Mouse (Mus musculus): ENCODE measurements around the gene Marcksl1. TPM values are rescaled to one million over a fixed set of nuclear protein-coding genes. Genes with fewer than 3 reads are reported as not detected.
A peak's percentile ranks its signal among the peaks of the same experiment; 100 is the strongest.
"Not testable (repeated sequence)": the region's sequence is repeated elsewhere in the genome, so short reads cannot be mapped to it uniquely, and the experiment has no call there.

Gene Marcksl1
- polyA plus RNA-seq, 1 experiment from 2014 or later = 1,538 TPM

- ATAC-seq (ENCODE audit: insufficient number of reproducible peaks, insufficient read depth, low FRiP score, low TSS enrichment, low read depth) = no peak
- 0 out of 2 replicates have a peak overlapping the region, but pooled peaks have one; percentile 5 for H3K4me2 ChIP-seq
- peaks cover 19% of the 10 kb centered on the region for H3K36me3 ChIP-seq
- H3K9me3 ChIP-seq = no peaks in the 10 kb centered on the region
- no peaks in the 10 kb centered on the region for H3K27me3 ChIP-seq
- WGBS = 64% methylated on average over 6 of the region's 6 CpGs
- no peak overlapping the region for H3K4me3 ChIP-seq (replicated peaks)
- H3K4me1 ChIP-seq (replicated peaks) = peaks cover 43% of the 10 kb centered on the region
- H3K9ac ChIP-seq (replicated peaks) = no peak overlapping the region; the same call in 1 of the 2 replicates
- peak overlapping the region; percentile 56; the same call in 1 of the 2 replicates for H3K27ac ChIP-seq
Observed at GRCm38 (mm10) chr4:129511413-129512096, 1.8 kb upstream of the Marcksl1 start.

GRCm38 (mm10) chr4:129513891-129514290 is 510 bp downstream of the Marcksl1 start:
- Histone ChIP-seq H3K36me3 (peaks cover 42% of the 10 kb centered on the region), H3K27ac (peak overlapping the region; percentile 98), H3K4me1 (replicated peaks) (peaks cover 45% of the 10 kb centered on the region), H3K4me2 (peak overlapping the region; percentile 94), H3K4me3 (replicated peaks) (peak overlapping the region; percentile 100), H3K9me3 (no peaks in the 10 kb centered on the region), H3K9ac (replicated peaks) (peak overlapping the region; percentile 100), H3K27me3 (no peaks in the 10 kb centered on the region)
- 0 out of 2 replicates have a peak, but pooled peaks have one; percentile 14 for ATAC-seq (ENCODE audit: insufficient number of reproducible peaks, insufficient read depth, low FRiP score, low TSS enrichment, low read depth)
- WGBS = 0% methylated on average over 29 of the region's 57 CpGs

- Histone ChIP-seq H3K4me3 (replicated peaks) (peak overlapping the region; percentile 100), H3K27ac (peak overlapping the region; percentile 98), H3K4me1 (replicated peaks) (peaks cover 43% of the 10 kb centered on the region), H3K9me3 (no peaks in the 10 kb centered on the region), H3K36me3 (peaks cover 48% of the 10 kb centered on the region), H3K27me3 (no peaks in the 10 kb centered on the region), H3K4me2 (peak overlapping the region; percentile 94), H3K9ac (replicated peaks) (peak overlapping the region; percentile 100)
- ATAC-seq (ENCODE audit: insufficient number of reproducible peaks, insufficient read depth, low FRiP score, low TSS enrichment, low read depth) = peak; percentile 7; the same call in 1 of the 2 replicates
- WGBS = under 1% methylated on average over 34 of the region's 35 CpGs
Observed at GRCm38 (mm10) chr4:129514300-129514898, 1.0 kb downstream of the Marcksl1 start.

- no peak overlapping the region for H3K4me3 ChIP-seq (replicated peaks)
- peak overlapping the region; percentile 56; the same call in 1 of the 2 replicates for H3K27ac ChIP-seq
- H3K9ac ChIP-seq (replicated peaks) = no peak overlapping the region
- H3K9me3 ChIP-seq = no peaks in the 10 kb centered on the region
- ATAC-seq (ENCODE audit: insufficient number of reproducible peaks, insufficient read depth, low FRiP score, low TSS enrichment, low read depth) = no peak
- H3K36me3 ChIP-seq = peaks cover 73% of the 10 kb centered on the region
- peaks cover 30% of the 10 kb centered on the region for H3K4me1 ChIP-seq (replicated peaks)
- WGBS = 42% methylated on average over 2 of the region's 2 CpGs
- H3K4me2 ChIP-seq = 0 out of 2 replicates have a peak overlapping the region, but pooled peaks have one; percentile 13
- no peaks in the 10 kb centered on the region for H3K27me3 ChIP-seq
Observed at GRCm38 (mm10) chr4:129516925-129517324, 3.5 kb downstream of the Marcksl1 start.

- Histone ChIP-seq H3K4me3 (replicated peaks) (no peak overlapping the region), H3K27me3 (no peaks in the 10 kb centered on the region), H3K9me3 (no peaks in the 10 kb centered on the region), H3K27ac (no peak overlapping the region), H3K4me1 (replicated peaks) (peaks cover 19% of the 10 kb centered on the region), H3K36me3 (peaks cover 89% of the 10 kb centered on the region), H3K9ac (replicated peaks) (no peak overlapping the region), H3K4me2 (no peak overlapping the region)
- ATAC-seq (ENCODE audit: insufficient number of reproducible peaks, insufficient read depth, low FRiP score, low TSS enrichment, low read depth) = no peak
- 90% methylated on average over 8 of the region's 8 CpGs for WGBS
Observed at GRCm38 (mm10) chr4:129518519-129518918, 5.1 kb downstream of the Marcksl1 start.

- Histone ChIP-seq H3K4me1 (replicated peaks) (no peaks in the 10 kb centered on the region), H3K9me3 (no peaks in the 10 kb centered on the region), H3K9ac (replicated peaks) (no peak overlapping the region), H3K36me3 (peaks cover 93% of the 10 kb centered on the region), H3K4me2 (no peak overlapping the region), H3K27ac (no peak overlapping the region), H3K4me3 (replicated peaks) (no peak overlapping the region), H3K27me3 (no peaks in the 10 kb centered on the region)
- WGBS = 95% methylated on average over 5 of the region's 5 CpGs
- no peak for ATAC-seq (ENCODE audit: insufficient number of reproducible peaks, insufficient read depth, low FRiP score, low TSS enrichment, low read depth)
Observed at GRCm38 (mm10) chr4:129525338-129525737, 12.0 kb downstream of the Marcksl1 start.

- no peak for ATAC-seq (ENCODE audit: insufficient number of reproducible peaks, insufficient read depth, low FRiP score, low TSS enrichment, low read depth)
- Histone ChIP-seq H3K9me3 (no peaks in the 10 kb centered on the region), H3K4me2 (no peak overlapping the region), H3K27me3 (no peaks in the 10 kb centered on the region), H3K27ac (no peak overlapping the region), H3K36me3 (peaks cover 93% of the 10 kb centered on the region), H3K4me1 (replicated peaks) (no peaks in the 10 kb centered on the region), H3K9ac (replicated peaks) (no peak overlapping the region), H3K4me3 (replicated peaks) (no peak overlapping the region)
- WGBS = 92% methylated on average over 3 of the region's 3 CpGs
Observed at GRCm38 (mm10) chr4:129525889-129526288, 12.5 kb downstream of the Marcksl1 start.

- H3K36me3 ChIP-seq = peaks cover 91% of the 10 kb centered on the region
- not testable (repeated sequence) for ATAC-seq (ENCODE audit: insufficient number of reproducible peaks, insufficient read depth, low FRiP score, low TSS enrichment, low read depth); H3K4me1 ChIP-seq (replicated peaks); H3K9ac ChIP-seq (replicated peaks); H3K27ac ChIP-seq; H3K9me3 ChIP-seq; H3K4me3 ChIP-seq (replicated peaks); H3K27me3 ChIP-seq; H3K4me2 ChIP-seq
- WGBS = 94% methylated on average over 6 of the region's 6 CpGs
Observed at GRCm38 (mm10) chr4:129528901-129529300, 15.5 kb downstream of the Marcksl1 start.

GRCm38 (mm10) chr4:129540012-129540411 is 26.6 kb downstream of the Marcksl1 start:
- no peak overlapping the region for H3K9ac ChIP-seq (replicated peaks)
- no peaks in the 10 kb centered on the region for H3K9me3 ChIP-seq
- H3K4me1 ChIP-seq (replicated peaks) = peaks cover 17% of the 10 kb centered on the region
- no peak overlapping the region for H3K4me2 ChIP-seq
- H3K27me3 ChIP-seq = no peaks in the 10 kb centered on the region
- H3K36me3 ChIP-seq = peaks cover 46% of the 10 kb centered on the region
- no peak for ATAC-seq (ENCODE audit: insufficient number of reproducible peaks, insufficient read depth, low FRiP score, low TSS enrichment, low read depth)
- H3K4me3 ChIP-seq (replicated peaks) = no peak overlapping the region
- H3K27ac ChIP-seq = no peak overlapping the region
- 91% methylated on average over 6 of the region's 6 CpGs for WGBS

GRCm38 (mm10) chr4:129541868-129542591 is 28.6 kb downstream of the Marcksl1 start:
- Histone ChIP-seq H3K4me1 (replicated peaks) (peaks cover 17% of the 10 kb centered on the region), H3K4me2 (peak overlapping the region; percentile 74), H3K4me3 (replicated peaks) (peak overlapping the region; percentile 76), H3K9ac (replicated peaks) (peak overlapping the region; percentile 89), H3K9me3 (no peaks in the 10 kb centered on the region), H3K27ac (peak overlapping the region; percentile 87), H3K36me3 (peaks cover 30% of the 10 kb centered on the region), H3K27me3 (no peaks in the 10 kb centered on the region)
- WGBS = under 1% methylated on average over 30 of the region's 30 CpGs
- ATAC-seq (ENCODE audit: insufficient number of reproducible peaks, insufficient read depth, low FRiP score, low TSS enrichment, low read depth) = no peak; the same call in 1 of the 2 replicates

GRCm38 (mm10) chr4:129542592-129543141 is 29.3 kb downstream of the Marcksl1 start, which contains the start of gene Hdac1:
TSS of gene Hdac1 (minus strand) at chr4:129542713.
- peaks cover 17% of the 10 kb centered on the region for H3K4me1 ChIP-seq (replicated peaks)
- WGBS = under 1% methylated on average over 46 of the region's 46 CpGs

More at GRCm38 (mm10) chr4:129542592-129543141, 29.3 kb downstream of the Marcksl1 start, which contains the start of gene Hdac1:
- H3K9ac ChIP-seq (replicated peaks) = peak within 1 kb of the TSS; percentile 89
- H3K27me3 ChIP-seq = no peaks in the 10 kb centered on the region
- H3K36me3 ChIP-seq = peaks cover 25% of the 10 kb centered on the region
- no peaks in the 10 kb centered on the region for H3K9me3 ChIP-seq
- ATAC-seq (ENCODE audit: insufficient number of reproducible peaks, insufficient read depth, low FRiP score, low TSS enrichment, low read depth) = peak; percentile 98
- H3K27ac ChIP-seq = peak within 1 kb of the TSS; percentile 87
- peak within 1 kb of the TSS; percentile 74 for H3K4me2 ChIP-seq
- H3K4me3 ChIP-seq (replicated peaks) = peak within 1 kb of the TSS; percentile 76

Measured in limb, embryonic 12.5 days (tissue).